Mouse (Mus musculus) small intestine, adult 2 months (tissue): ENCODE results near the gene Prpf8. TPM values are rescaled to one million over a fixed set of nuclear protein-coding genes. Genes with fewer than 3 reads are reported as not detected.

Experiments
- H3K27ac ChIP-seq: fragments of 200-500 bp; 2 replicates; pipeline ENCODE4 v1.5.1; 2012; ENCODE audit warnings: low read depth, low read length, control low read depth, inconsistent platforms; ENCODE audit not compliant: insufficient read depth
- H3K27me3 ChIP-seq: fragments of 200-500 bp; 2 replicates; pipeline ENCODE4 v1.6.1; 2012; ENCODE audit warnings: mild to moderate bottlenecking, moderate library complexity, low read length, inconsistent platforms; ENCODE audit not compliant: control insufficient read depth, insufficient read depth
- H3K36me3 ChIP-seq: fragments of 200-500 bp; 2 replicates; pipeline ENCODE4 v1.6.1; 2012; ENCODE audit warnings: mild to moderate bottlenecking, low read length, control low read depth, inconsistent platforms; ENCODE audit not compliant: control insufficient read depth, insufficient read depth
- H3K4me1 ChIP-seq: fragments of 200-500 bp; 2 replicates; pipeline ENCODE4 v1.6.1; 2012; ENCODE audit warnings: low read length, inconsistent platforms, mixed read lengths; ENCODE audit not compliant: control insufficient read depth, insufficient read depth, insufficient read length
- H3K4me3 ChIP-seq: fragments of 200-500 bp; 2 replicates; pipeline ENCODE4 v1.5.1; 2012; ENCODE audit warnings: low read depth, mild to moderate bottlenecking, control low read depth, inconsistent platforms, low read length, moderate library complexity
- CTCF ChIP-seq: fragments of 200-500 bp; IDR thresholded peaks from 2 replicates; pipeline ENCODE4 v1.5.1; 2012; ENCODE audit warnings: low read depth, mild to moderate bottlenecking, control low read depth, inconsistent platforms, low read length, moderate library complexity, mixed read lengths; ENCODE audit not compliant: insufficient replicate concordance, insufficient read length; ENCODE audit errors: extremely low read depth
- POLR2A ChIP-seq: fragments of 200-500 bp; IDR thresholded peaks from 2 replicates; pipeline ENCODE4 v1.6.1; 2012; ENCODE audit warnings: low read depth, mild to moderate bottlenecking, control low read depth, inconsistent platforms, low read length, moderate library complexity
- WGBS: fragments of 180-500 bp; shearing (Covaris S2); methylation state at CpG from one replicate; pipeline ENCODE4 v1.1.7; 2018; 5-methylcytosine and 5-hydroxymethylcytosine counted together
- polyA plus RNA-seq: library from polyadenylated mRNA; depleted of rRNA; stranded (reverse); fragments of >200 nt; gene quantifications from 2 replicates; pipeline ENCODE4 v1.2.3, GENCODE M21; 2012; rRNA removed

Gene Prpf8
- 23.4 and 44.2 TPM in 2 replicates for polyA plus RNA-seq

GRCm38 (mm10) chr11:75486601-75487285, at the start of gene Prpf8:
Gene Prpf8 (plus strand): TSS chr11:75486816.
- peaks cover 6% of the 10 kb centered on the region; the same call in 1 of the 2 replicates for H3K4me1 ChIP-seq
- peaks cover 23% of the 10 kb centered on the region for H3K36me3 ChIP-seq
- no peaks in the 10 kb centered on the region for H3K27me3 ChIP-seq
- under 1% methylated on average over 52 of the region's 52 CpGs for WGBS
- H3K4me3 ChIP-seq: peak within 1 kb of the TSS; percentile 76
- peak within 1 kb of the TSS; percentile 17; the same call in 1 of the 2 replicates for H3K27ac ChIP-seq
- TF ChIP-seq POLR2A (peak; percentile 36), CTCF (no peak)

- Histone ChIP-seq H3K4me3 (no peak overlapping the region), H3K27me3 (no peaks in the 10 kb centered on the region), H3K27ac (no peak overlapping the region), H3K4me1 (0 out of 2 replicates have a peak, but pooled peaks cover 2% of the 10 kb centered on the region), H3K36me3 (peaks cover 12% of the 10 kb centered on the region)
- TF ChIP-seq CTCF (no peak), POLR2A (no peak)
- WGBS: 89% methylated on average over 13 of the region's 13 CpGs
These were observed 48.4 kb upstream of the Prpf8 start for GRCm38 (mm10) chr11:75438194-75438593.

- TF ChIP-seq POLR2A (no peak), CTCF (no peak)
- Histone ChIP-seq H3K4me3 (no peak overlapping the region), H3K4me1 (0 out of 2 replicates have a peak, but pooled peaks cover 2% of the 10 kb centered on the region), H3K27me3 (no peaks in the 10 kb centered on the region), H3K27ac (no peak overlapping the region), H3K36me3 (peaks cover 17% of the 10 kb centered on the region)
- WGBS: 55% methylated on average over 3 of the region's 3 CpGs
These were observed 47.8 kb upstream of the Prpf8 start for GRCm38 (mm10) chr11:75438804-75439203.

GRCm38 (mm10) chr11:75439363-75439762, 47.3 kb upstream of the Prpf8 start, which contains the start of gene Serpinf2:
Gene Serpinf2 (minus strand): TSS chr11:75439591.
- Histone ChIP-seq H3K36me3 (peaks cover 17% of the 10 kb centered on the region), H3K4me3 (no peak within 1 kb of the TSS), H3K4me1 (0 out of 2 replicates have a peak, but pooled peaks cover 2% of the 10 kb centered on the region), H3K27me3 (no peaks in the 10 kb centered on the region), H3K27ac (no peak within 1 kb of the TSS)
- WGBS: 21% methylated on average over 6 of the region's 6 CpGs
- TF ChIP-seq CTCF (no peak), POLR2A (no peak)

GRCm38 (mm10) chr11:75439951-75440350, 46.7 kb upstream of the Prpf8 start:
- WGBS: 93% methylated on average over 3 of the region's 3 CpGs
- peaks cover 20% of the 10 kb centered on the region for H3K36me3 ChIP-seq
- H3K27ac ChIP-seq: no peak overlapping the region
- H3K4me1 ChIP-seq: 0 out of 2 replicates have a peak, but pooled peaks cover 2% of the 10 kb centered on the region
- H3K27me3 ChIP-seq: no peaks in the 10 kb centered on the region
- TF ChIP-seq CTCF (no peak), POLR2A (no peak)
- no peak overlapping the region for H3K4me3 ChIP-seq

GRCm38 (mm10) chr11:75441034-75441433, 45.6 kb upstream of the Prpf8 start:
- Histone ChIP-seq H3K27ac (no peak overlapping the region), H3K27me3 (no peaks in the 10 kb centered on the region)

GRCm38 (mm10) chr11:75441601-75442000, 45.0 kb upstream of the Prpf8 start:
- Histone ChIP-seq H3K36me3 (peaks cover 30% of the 10 kb centered on the region), H3K27me3 (no peaks in the 10 kb centered on the region), H3K27ac (no peak overlapping the region), H3K4me1 (0 out of 2 replicates have a peak, but pooled peaks cover 2% of the 10 kb centered on the region), H3K4me3 (no peak overlapping the region)
- no peak for TF ChIP-seq CTCF
- no peak for TF ChIP-seq POLR2A
- WGBS: 92% methylated on average over 16 of the region's 16 CpGs

More at GRCm38 (mm10) chr11:75441034-75441433, 45.6 kb upstream of the Prpf8 start:
- Histone ChIP-seq H3K36me3 (peaks cover 30% of the 10 kb centered on the region), H3K4me1 (0 out of 2 replicates have a peak, but pooled peaks cover 2% of the 10 kb centered on the region), H3K4me3 (no peak overlapping the region)
- WGBS: 83% methylated on average over 7 of the region's 7 CpGs
- TF ChIP-seq POLR2A (no peak), CTCF (no peak)
